Mouse (Mus musculus): ENCODE data around the gene Erich2. TPM values are rescaled to one million over a fixed set of nuclear protein-coding genes. Genes with fewer than 3 reads are reported as not detected.

Erich2 gene
- under 1 TPM; 0.34 to 0.80 TPM for polyA plus RNA-seq (2012; fragmentation: generic; extraction: Trizol)

DNA sequence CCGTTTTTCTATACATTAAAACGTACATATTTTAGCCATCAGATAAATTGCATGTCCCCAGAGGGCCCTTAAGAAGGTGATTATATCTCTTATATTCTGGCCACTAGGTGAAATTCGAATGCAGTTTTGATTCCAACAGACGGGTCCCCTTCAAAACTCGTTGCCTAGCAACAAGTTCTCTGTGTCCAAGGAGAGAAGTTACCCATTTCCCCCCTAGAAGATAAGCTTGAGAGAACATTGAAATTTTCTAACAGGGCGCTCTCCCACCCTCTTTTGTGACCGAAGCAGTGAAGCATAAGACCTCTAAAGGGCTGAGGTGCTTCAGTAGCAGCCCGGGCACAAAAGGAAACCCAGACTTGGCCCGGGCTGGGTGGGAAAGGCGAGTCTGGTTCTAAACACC is at the start of gene Erich2:
Gene Erich2 (plus strand): TSS at position 324 of the 400 bp plus-strand sequence.

GRCm38 (mm10) chr2:70552772-70553171 is 44.2 kb downstream of the Erich2 start, which contains the start of gene Gad1:
Gene Gad1 (plus strand): TSS chr2:70553072.

Other genes with a start within 250 kb of the Erich2 start
- gene Sp5, start 33.9 kb upstream of the Erich2 start, polyA plus RNA-seq (2012; fragmentation: generic; extraction: Trizol) = not detected
- gene Gad1, start 44.3 kb downstream of the Erich2 start, polyA plus RNA-seq (2012; fragmentation: generic; extraction: Trizol) = not detected
- gene Gorasp2, start 152.8 kb downstream of the Erich2 start, polyA plus RNA-seq (2012; fragmentation: generic; extraction: Trizol) = 10 to 100 TPM; 70.4 to 90.4 TPM
- 1 to 10 TPM in 1 of 2 experiments, under 1 TPM in 1; 0.76 to 1.6 TPM for gene Gm26558, start 153.3 kb downstream of the Erich2 start, polyA plus RNA-seq (2012; fragmentation: generic; extraction: Trizol)

All from C3H10T1/2 (cell line).